Mouse (Mus musculus) Patski (cell line): Measurements from ENCODE around the gene Gm614. TPM values are rescaled to one million over a fixed set of nuclear protein-coding genes. Genes with fewer than 3 reads are reported as not detected.

ENCODE experiments used
- ATAC-seq: fragments of 100-300 bp; one replicate; pipeline ENCODE4 v1.8.0; 2021
- CTCF ChIA-PET: fragments of 350-600 bp; sonication (Branson Sonifier 250); formaldehyde crosslinking; loops from one replicate; lab custom pipeline; 2022; ENCODE audit warnings: inconsistent platforms; lab: Charles Lee
- POLR2A ChIA-PET: fragments of 350-600 bp; sonication (Branson Sonifier 250); formaldehyde crosslinking; loops from one replicate; lab custom pipeline; 2022; ENCODE audit warnings: antibody characterized with exemption, inconsistent platforms; lab: Charles Lee
- DNase-seq: peaks from one replicate; pipeline ENCODE4 v3.0.0-alpha.2; 2011; ENCODE audit warnings: low read depth, low spot score
- H3K27me3 ChIP-seq: fragments of 371-371 bp; one replicate; pipeline ENCODE4 v1.5.1; 2021
- CTCF ChIP-seq: fragments of 100-300 bp; IDR thresholded peaks from one replicate; pipeline ENCODE4 v1.5.1; 2021
- in situ Hi-C: fragments of 300-500 bp; cut with MboI; formaldehyde crosslinking; loops from 3 replicates; pipeline ENCODE4 v1.11.1; 2018; ENCODE audit warnings: low pct_unique_long_range_greater_than_20kb, mixed read lengths
- polyA plus RNA-seq: library from polyadenylated mRNA; unstranded; gene quantifications from one replicate; pipeline ENCODE4 v1.2.3, GENCODE M21; 2021

Gm614 gene
- polyA plus RNA-seq: not detected

GRCm38 (mm10) chrX:101263892-101264291 lies at the start of gene Gm614:
Gm614 (minus strand) TSS chrX:101263992.
- DNase-seq: no peak
- in situ Hi-C loops: no loop called here
- no peak for TF ChIP-seq CTCF
- ATAC-seq: no peak
- POLR2A ChIA-PET: no interaction called here
- CTCF ChIA-PET: no interaction called here
- peaks cover 17% of the 10 kb centered on the region for H3K27me3 ChIP-seq

GRCm38 (mm10) chrX:101309299-101309698 lies 45.5 kb upstream of the Gm614 start:
- ChIA-PET CTCF (no interaction called here), POLR2A (no interaction called here)
- DNase-seq: no peak
- no peak for ATAC-seq
- no peak for TF ChIP-seq CTCF
- in situ Hi-C loops: no loop called here
- peaks cover 31% of the 10 kb centered on the region for H3K27me3 ChIP-seq

GRCm38 (mm10) chrX:101304646-101305045 lies 40.9 kb upstream of the Gm614 start:
- peaks cover 29% of the 10 kb centered on the region for H3K27me3 ChIP-seq
- DNase-seq (no peak), ATAC-seq (no peak)
- in situ Hi-C loops: no loop called here
- ChIA-PET CTCF (interaction anchor here (0.9 kb wide), 1 partner anchor 173 kb away, joined by 4 read pairs; no protein-coding TSS in a partner anchor), POLR2A (no interaction called here)
- TF ChIP-seq CTCF: no peak

DNA sequence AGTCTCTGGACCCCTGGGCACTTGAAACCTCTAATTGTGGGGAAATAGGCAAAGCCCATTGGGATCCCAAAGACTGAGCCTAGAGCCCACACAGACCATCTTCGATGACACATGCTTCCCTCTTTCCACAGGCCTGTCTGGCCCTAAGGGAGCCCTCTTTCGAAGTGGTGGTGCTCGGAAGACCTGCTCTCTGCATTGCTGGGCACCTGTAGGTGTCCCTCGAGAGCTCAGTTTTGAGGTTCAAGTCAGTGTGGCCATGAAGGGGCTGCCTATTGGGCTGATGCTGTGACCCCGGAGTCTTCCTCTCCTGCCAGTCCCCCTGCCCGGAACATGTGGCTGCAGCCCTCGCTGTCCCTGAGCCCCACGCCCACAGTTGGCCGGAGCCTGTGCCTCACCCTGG lies 37.9 kb upstream of the Gm614 start:
- ChIA-PET CTCF (interaction anchor here (1.3 kb wide), 1 partner anchor 17 kb away, joined by 3 read pairs; no protein-coding TSS in a partner anchor), POLR2A (no interaction called here)
- in situ Hi-C loops: no loop called here
- ATAC-seq (no peak), DNase-seq (no peak)
- no peak for TF ChIP-seq CTCF
- H3K27me3 ChIP-seq: peaks cover 22% of the 10 kb centered on the region

DNA sequence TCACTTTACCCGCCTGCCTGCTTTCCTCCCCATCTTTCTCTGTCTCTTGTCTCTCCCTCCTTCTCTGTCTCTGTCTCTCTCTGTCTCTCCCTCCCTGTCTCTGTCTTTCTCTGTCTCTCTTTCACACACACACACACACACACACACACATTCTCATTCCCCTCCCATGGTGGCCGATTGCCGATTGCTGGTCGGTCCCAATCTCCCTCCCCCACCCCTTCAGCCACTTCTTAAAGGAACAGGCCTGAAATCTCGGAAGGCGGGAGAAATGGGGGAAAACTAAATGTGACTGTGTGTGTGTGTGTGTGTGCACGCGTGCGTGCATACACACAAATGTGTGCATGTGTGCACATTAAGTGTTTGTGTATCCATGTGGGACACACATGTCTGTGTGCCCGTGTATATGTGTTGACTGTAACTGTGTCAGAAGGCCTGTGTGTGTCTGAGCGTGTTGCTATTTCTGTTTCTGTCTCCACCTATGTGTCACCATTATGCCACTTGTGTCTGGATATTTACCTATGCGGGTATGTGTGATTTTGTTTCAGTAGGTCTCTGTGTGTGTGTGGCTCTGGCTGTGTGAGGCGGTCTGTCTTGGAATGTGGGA lies 36.7 kb upstream of the Gm614 start:
- DNase-seq (no peak), ATAC-seq (no peak)
- in situ Hi-C loops: no loop called here
- H3K27me3 ChIP-seq: peaks cover 13% of the 10 kb centered on the region
- POLR2A ChIA-PET: no interaction called here
- TF ChIP-seq CTCF: no peak
- CTCF ChIA-PET: no interaction called here

GRCm38 (mm10) chrX:101299473-101300426 lies 36.0 kb upstream of the Gm614 start:
- CTCF ChIA-PET: no interaction called here
- ATAC-seq: no peak
- in situ Hi-C loops: no loop called here
- TF ChIP-seq CTCF: no peak
- POLR2A ChIA-PET: no interaction called here
- H3K27me3 ChIP-seq: peaks cover 11% of the 10 kb centered on the region
- no peak for DNase-seq

DNA sequence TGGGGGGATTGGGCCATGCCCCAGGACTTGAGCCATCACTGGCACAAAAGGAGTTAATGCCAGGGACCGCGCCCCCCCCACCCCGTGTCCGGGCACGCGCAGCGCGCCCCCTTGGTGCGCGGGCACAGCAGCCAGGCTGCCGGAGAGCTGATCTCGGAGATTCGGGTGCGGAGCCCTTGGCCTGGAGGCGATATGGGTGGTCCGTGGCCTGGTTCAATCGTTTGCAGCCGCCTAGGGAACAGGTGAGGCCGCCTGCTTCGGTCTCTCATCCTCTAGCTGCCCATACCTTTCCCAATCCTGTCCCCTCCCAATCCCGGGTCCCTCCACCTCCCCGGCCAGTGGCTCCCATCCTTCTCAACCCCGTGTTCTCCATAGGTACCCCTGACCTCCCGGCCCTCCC lies 35.3 kb upstream of the Gm614 start, which contains the start of gene Nlgn3:
Nlgn3 (plus strand) TSS at position 114 of the 400 bp plus-strand sequence.
- ATAC-seq: no peak
- peaks cover 9% of the 10 kb centered on the region for H3K27me3 ChIP-seq
- DNase-seq: no peak
- in situ Hi-C loops: no loop called here
- no peak for TF ChIP-seq CTCF
- POLR2A ChIA-PET: no interaction called here
- CTCF ChIA-PET: interaction anchor here (1.6 kb wide), 1 partner anchor 9 kb away, joined by 4 read pairs; no protein-coding TSS in a partner anchor

DNA sequence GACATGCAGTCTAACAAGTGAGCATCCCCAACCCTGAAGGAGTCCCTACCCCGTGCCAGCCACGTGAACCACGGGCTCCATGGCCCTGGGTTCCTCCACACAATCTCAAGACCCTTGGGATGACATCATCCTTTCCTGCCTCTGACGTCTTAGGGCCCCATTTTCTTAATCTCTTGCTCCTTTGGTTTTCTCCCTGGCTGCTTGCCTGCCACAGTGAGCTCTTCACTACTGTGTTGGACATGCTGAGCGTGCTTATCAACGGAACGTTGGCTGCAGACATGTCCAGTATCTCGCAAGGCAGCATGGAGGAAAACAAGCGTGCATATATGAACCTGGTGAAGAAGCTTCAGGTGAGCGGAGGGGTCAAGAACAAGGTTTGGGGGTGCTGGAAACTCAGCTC lies 26.3 kb upstream of the Gm614 start:
- ChIA-PET CTCF (interaction anchor here (1.9 kb wide), 1 partner anchor 8 kb away, joined by 4 read pairs; the partner anchor contains the start of gene Nlgn3), POLR2A (interaction anchor here (1.1 kb wide), 1 partner anchor 12 kb away, joined by 4 read pairs; no protein-coding TSS in a partner anchor)
- DNase-seq: no peak
- no peak for ATAC-seq
- TF ChIP-seq CTCF: no peak
- in situ Hi-C loops: no loop called here
- peaks cover 4% of the 10 kb centered on the region for H3K27me3 ChIP-seq

- no peak for TF ChIP-seq CTCF
- ATAC-seq (no peak), DNase-seq (no peak)
- peaks cover 4% of the 10 kb centered on the region for H3K27me3 ChIP-seq
- ChIA-PET CTCF (interaction anchor here (1.9 kb wide), 1 partner anchor 9 kb away, joined by 4 read pairs; the partner anchor contains the start of gene Nlgn3), POLR2A (no interaction called here)
- in situ Hi-C loops: loop anchor here (10.0 kb wide), 1 partner anchor 154 kb away; no protein-coding TSS in a partner anchor
Measured at GRCm38 (mm10) chrX:101289037-101289436, 25.2 kb upstream of the Gm614 start.

- DNase-seq (no peak), ATAC-seq (no peak)
- H3K27me3 ChIP-seq: peaks cover 4% of the 10 kb centered on the region
- ChIA-PET POLR2A (no interaction called here), CTCF (no interaction called here)
- in situ Hi-C loops: loop anchor here (10.0 kb wide), 1 partner anchor 154 kb away; no protein-coding TSS in a partner anchor
- no peak for TF ChIP-seq CTCF
Measured at GRCm38 (mm10) chrX:101288432-101288831, 24.6 kb upstream of the Gm614 start.
